ENCODE assay signal across 43 mouse cellular contexts in genomic region chr11:4599916-4600315, GRCm38 (mm10). TPM values are rescaled to one million over a fixed set of nuclear protein-coding genes. Genes with fewer than 3 reads are reported as not detected.
DNase-seq lines count a peak whose midpoint lies in the region; ATAC-seq and TF ChIP-seq lines count a peak whose summit lies in the region.
"Had no signal": no experiment of that assay in that cellular context is flagged by ENCODE, and none has a peak within 500 bp of the region (broad histone marks: within the 10 kb centered on the region; RNA-seq: fewer than 3 reads in every experiment).

No protein-coding gene starts in this region.

- H3K36me3 ChIP-seq in spleen, adult 2 months (ENCODE audit: control insufficient read depth, insufficient read depth, low read length): no peaks in the 10 kb centered on the region
- no peaks in the 10 kb centered on the region for H3K36me3 ChIP-seq in macrophage (ENCODE audit: inconsistent target)
- H3K36me3 ChIP-seq in splenic B cell, adult 2 months (ENCODE audit: control insufficient read depth, insufficient read depth, low read length, poor library complexity, severe bottlenecking): no peaks in the 10 kb centered on the region
- H3K36me3 ChIP-seq in kidney, embryonic 15.5 days: no peaks in the 10 kb centered on the region
- H3K36me3 ChIP-seq: embryonic facial prominence, embryonic 15.5 days; heart, embryonic 12.5 days; hindbrain, embryonic 15.5 days; neural tube, embryonic 12.5 days had no signal

- DNase-seq in spleen, adult 2 months (ENCODE audit: low read depth in 1 of 2, low spot score in 2 of 2): peak in 1 of 2 experiments; percentile 56
- no peak for DNase-seq in spleen, postnatal 4 days (ENCODE audit: low spot score in 2 of 2)
- peak; percentile 84 for DNase-seq in splenic B cell, adult 2 months (ENCODE audit: low read depth, low spot score)
- no peak for DNase-seq in layer of hippocampus, postnatal 10 days (ENCODE audit: low spot score in 2 of 2)
- DNase-seq in right cerebral cortex, postnatal 36 days (ENCODE audit: low spot score in 2 of 2): no peak
- DNase-seq: adrenal gland, postnatal 10 days; cerebellum, adult 11-12 months; cerebellum, postnatal 10 days; gastrocnemius, postnatal 36 days; heart, adult 2 months; heart, postnatal 4 days; kidney, adult 11 months; kidney, postnatal 36 days; layer of hippocampus, postnatal 36 days; liver; lung, adult 2 months; lung, postnatal 10 days had no signal

- TF ChIP-seq POLR2A in spleen, adult 2 months (IDR thresholded peaks at IDR 0.05; ENCODE audit: low read depth, low read length): no peak
- TF ChIP-seq POLR2A in bone marrow, adult 2 months (IDR thresholded peaks at IDR 0.05; ENCODE audit: borderline replicate concordance, control insufficient read depth, low read depth, low read length): no peak

- no peaks in the 10 kb centered on the region for H3K9me3 ChIP-seq in kidney, embryonic 15.5 days (replicated peaks)
- H3K9me3 ChIP-seq: embryonic facial prominence, embryonic 15.5 days; heart, embryonic 12.5 days; hindbrain, embryonic 15.5 days; neural tube, embryonic 12.5 days had no signal

- H3K9ac ChIP-seq in kidney, embryonic 15.5 days: no peak overlapping the region
- H3K9ac ChIP-seq: embryonic facial prominence, embryonic 15.5 days; heart, embryonic 12.5 days; hindbrain, embryonic 15.5 days; liver, embryonic 14.5 days; neural tube, embryonic 12.5 days had no signal

- no peak for ATAC-seq in kidney, embryonic 15.5 days (replicated peaks; ENCODE audit: low FRiP score)
- ATAC-seq: CD4-positive, CD25-positive, alpha-beta regulatory T cell, adult 4 months; forebrain, embryonic 14.5 days; inflammation-experienced regulatory T-cells, adult 6 months; midbrain, embryonic 16.5 days had no signal

- no peaks in the 10 kb centered on the region for H3K27me3 ChIP-seq in spleen, adult 2 months (ENCODE audit: control insufficient read depth, insufficient read depth, low read length)
- H3K27me3 ChIP-seq in splenic B cell, adult 2 months (ENCODE audit: control insufficient read depth, insufficient read depth, low read length, poor library complexity, severe bottlenecking): no peaks in the 10 kb centered on the region
- no peaks in the 10 kb centered on the region for H3K27me3 ChIP-seq in kidney, embryonic 15.5 days
- H3K27me3 ChIP-seq: embryonic facial prominence, embryonic 15.5 days; heart, embryonic 12.5 days; hindbrain, embryonic 15.5 days; neural tube, embryonic 12.5 days had no signal

- no peaks in the 10 kb centered on the region for H3K79me2 ChIP-seq in macrophage (ENCODE audit: inconsistent target)

- 20% methylated on average over 3 of the region's 3 CpGs for WGBS in spleen, adult 2 months
- 22% methylated on average over 3 of the region's 3 CpGs for WGBS in bone marrow, adult 2 months
- 0% methylated on average over 3 of the region's 3 CpGs for WGBS in macrophage (ENCODE audit: missing documents)
- WGBS in kidney, embryonic 15.5 days: 83% methylated on average over 3 of the region's 3 CpGs

- peaks cover 16% of the 10 kb centered on the region for H3K4me1 ChIP-seq in spleen, adult 2 months (ENCODE audit: control insufficient read depth, insufficient read depth, insufficient read length)
- peaks cover 1% of the 10 kb centered on the region; the same call in 1 of the 2 replicates for H3K4me1 ChIP-seq in bone marrow, adult 2 months (ENCODE audit: control insufficient read depth, insufficient read depth, low read length)
- H3K4me1 ChIP-seq in kidney, embryonic 15.5 days: peaks cover 24% of the 10 kb centered on the region

- H3K4me3 ChIP-seq in spleen, adult 2 months (ENCODE audit: extremely low read depth, insufficient read depth, insufficient read length): no peak overlapping the region
- no peak overlapping the region for H3K4me3 ChIP-seq in bone marrow, adult 2 months (replicated peaks; ENCODE audit: control insufficient read depth, low read depth, low read length)
- H3K4me3 ChIP-seq in macrophage (ENCODE audit: inconsistent target): no peak overlapping the region
- no peak overlapping the region for H3K4me3 ChIP-seq in kidney, embryonic 15.5 days (replicated peaks)
- H3K4me3 ChIP-seq: embryonic facial prominence, embryonic 15.5 days; heart, adult 2 months; heart, embryonic 12.5 days; hindbrain, embryonic 15.5 days; layer of hippocampus, adult 2 months; myocyte; neural tube, embryonic 12.5 days had no signal

- peak overlapping the region; percentile 78 for H3K27ac ChIP-seq in spleen, adult 2 months (ENCODE audit: insufficient read depth, low read length)
- peak overlapping the region; percentile 32; the same call in 1 of the 2 replicates for H3K27ac ChIP-seq in bone marrow, adult 2 months (ENCODE audit: control insufficient read depth, insufficient read depth, low read depth, low read length, poor library complexity)
- H3K27ac ChIP-seq in macrophage: peak overlapping the region; percentile 55
- no peak overlapping the region for H3K27ac ChIP-seq in kidney, embryonic 15.5 days
- H3K27ac ChIP-seq: embryonic facial prominence, embryonic 15.5 days; heart, adult 2 months; hindbrain, embryonic 15.5 days; layer of hippocampus, adult 2 months; liver, embryonic 14.5 days; neural tube, embryonic 12.5 days had no signal

- no peak for TF ChIP-seq CTCF in spleen, adult 2 months (IDR thresholded peaks at IDR 0.05; ENCODE audit: extremely low read depth, insufficient read depth, insufficient read length, insufficient replicate concordance)
- no peak for TF ChIP-seq CTCF in bone marrow, adult 2 months (IDR thresholded peaks at IDR 0.05; ENCODE audit: control insufficient read depth, insufficient read depth, low read length)

- no peak overlapping the region for H3K4me2 ChIP-seq in kidney, embryonic 15.5 days
- H3K4me2 ChIP-seq: embryonic facial prominence, embryonic 15.5 days; heart, embryonic 12.5 days; hindbrain, embryonic 15.5 days; midbrain, embryonic 11.5 days; neural tube, embryonic 12.5 days had no signal

RNA-seq across cellular contexts. Expression of gene Mtmr3, which starts 5.3 kb away (rescaled TPM):
- polyA plus RNA-seq in spleen, adult 2 months (2012; rRNA removed): 35.3 and 36.3 TPM in 2 replicates
- polyA plus RNA-seq in bone marrow, adult 2 months (2011; ENCODE audit: insufficient read depth, insufficient read length, low replicate concordance, missing spikeins): 33.7 and 49.6 TPM in 2 replicates
- total RNA-seq in macrophage (2018; cell fraction: chromatin; rRNA removed): 100 to 1,000 TPM in 17 of 26 experiments, 10 to 100 TPM in 9; 26.5 to 199 (median 152) TPM
- total RNA-seq in macrophage (2018; cell fraction: cytosol; rRNA removed): 10 to 100 TPM; 18.8 to 60.8 (median 54.1) TPM
- 100 to 1,000 TPM in 14 of 26 experiments, 10 to 100 TPM in 12; 32.4 to 145 (median 108) TPM for total RNA-seq in macrophage (2018; cell fraction: nucleus; rRNA removed)
- polyA plus RNA-seq in macrophage (2018): 29.0 to 45.2 TPM (median 31.3 TPM) in 3 replicates
- total RNA-seq in layer of hippocampus, postnatal 10 days (2021): 10 to 100 TPM; 59.0 to 62.6 TPM
- 24.4 and 25.6 TPM in 2 replicates for polyA plus RNA-seq in kidney, embryonic 15.5 days (2015; fragmentation: Nextera tagmentation; extraction: Ambion mirVana)

RNA-seq across cellular contexts. Expression of gene Gm11032, which starts 20.0 kb away (rescaled TPM):
- polyA plus RNA-seq in spleen, adult 2 months (2012; rRNA removed): not detected in 2 replicates
- polyA plus RNA-seq in bone marrow, adult 2 months (2011; ENCODE audit: insufficient read depth, insufficient read length, low replicate concordance, missing spikeins): not detected in 2 replicates
- not detected for total RNA-seq in macrophage (2018; cell fraction: chromatin; rRNA removed)
- not detected for total RNA-seq in macrophage (2018; cell fraction: cytosol; rRNA removed)
- total RNA-seq in macrophage (2018; cell fraction: nucleus; rRNA removed): not detected
- polyA plus RNA-seq in macrophage (2018): not detected in 3 replicates
- not detected for total RNA-seq in layer of hippocampus, postnatal 10 days (2021)
- polyA plus RNA-seq in kidney, embryonic 15.5 days (2015; fragmentation: Nextera tagmentation; extraction: Ambion mirVana): not detected in 2 replicates
- total RNA-seq: adrenal gland, postnatal 10 days; gastrocnemius, adult 18-20 months; gastrocnemius, postnatal 36 days; heart, adult 2 months; heart, postnatal 4 days; layer of hippocampus, adult 2 months; layer of hippocampus, postnatal 36 days; left cerebral cortex, postnatal 10 days had no signal
- polyA plus RNA-seq: CD4-positive, CD25-positive, alpha-beta regulatory T cell, adult 4 months; cortical plate, adult 2 months; embryonic facial prominence, embryonic 15.5 days; forebrain, embryonic 14.5 days; frontal cortex, adult 2 months; heart, adult 2 months; heart, embryonic 12.5 days; heart, postnatal 0 days; hindbrain, embryonic 15.5 days; inflammation-experienced regulatory T-cells, adult 6 months; kidney, embryonic 14.5 days; limb, embryonic 11.5 days; liver, embryonic 14.5 days; lung, adult 2 months; midbrain, embryonic 11.5 days; midbrain, embryonic 16.5 days; myocyte; neural tube, embryonic 12.5 days; small intestine, adult 2 months; stomach, embryonic 14.5 days; testis, adult 2 months; thymus, postnatal 0 days had no signal

RNA-seq across cellular contexts. Expression of gene Ascc2, which starts 37.6 kb away (rescaled TPM):
- polyA plus RNA-seq in spleen, adult 2 months (2012; rRNA removed): 10.6 and 11.2 TPM in 2 replicates
- polyA plus RNA-seq in bone marrow, adult 2 months (2011; ENCODE audit: insufficient read depth, insufficient read length, low replicate concordance, missing spikeins): 11.3 and 18.1 TPM in 2 replicates
- total RNA-seq in macrophage (2018; cell fraction: chromatin; rRNA removed): 100 to 1,000 TPM in 23 of 26 experiments, 10 to 100 TPM in 3; 65.7 to 166 (median 132) TPM
- 10 to 100 TPM; 28.6 to 47.9 (median 37.2) TPM for total RNA-seq in macrophage (2018; cell fraction: cytosol; rRNA removed)
- 100 to 1,000 TPM in 8 of 26 experiments, 10 to 100 TPM in 18; 61.1 to 135 (median 87.7) TPM for total RNA-seq in macrophage (2018; cell fraction: nucleus; rRNA removed)
- 29.1 to 42.2 TPM (median 35.1 TPM) in 3 replicates for polyA plus RNA-seq in macrophage (2018)
- total RNA-seq in layer of hippocampus, postnatal 10 days (2021): 10 to 100 TPM; 23.7 to 24.4 TPM
- polyA plus RNA-seq in kidney, embryonic 15.5 days (2015; fragmentation: Nextera tagmentation; extraction: Ambion mirVana): 34.5 and 36.5 TPM in 2 replicates
